Mouse (Mus musculus): Measurements from ENCODE around the gene Efnb2. TPM values are rescaled to one million over a fixed set of nuclear protein-coding genes. Genes with fewer than 3 reads are reported as not detected.

The Efnb2 gene
- polyA plus RNA-seq, 1 experiment from 2014 or later, result 27.4 TPM

DNA sequence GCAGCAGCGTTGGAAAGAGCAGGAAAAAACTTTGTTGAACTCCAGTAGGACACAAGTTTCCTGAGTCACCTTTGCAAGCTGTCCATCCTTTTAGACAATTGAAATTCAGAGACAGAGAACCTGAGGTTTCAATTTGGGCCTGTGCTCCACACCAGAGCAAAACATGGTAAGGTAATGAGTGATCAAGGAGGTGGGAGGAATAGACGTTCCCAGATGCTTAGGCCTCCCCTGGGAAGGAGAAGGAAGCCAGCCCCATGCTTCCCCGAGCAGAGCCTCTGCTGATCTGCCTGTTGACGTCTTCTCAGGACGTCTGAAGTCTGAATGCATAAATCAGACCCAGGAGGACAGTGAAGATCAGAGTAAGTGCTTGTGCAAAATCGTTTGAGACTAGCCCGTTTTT lies 51.3 kb downstream of the Efnb2 start:
- WGBS, result 16% methylated on average over 7 of the region's 7 CpGs

DNA sequence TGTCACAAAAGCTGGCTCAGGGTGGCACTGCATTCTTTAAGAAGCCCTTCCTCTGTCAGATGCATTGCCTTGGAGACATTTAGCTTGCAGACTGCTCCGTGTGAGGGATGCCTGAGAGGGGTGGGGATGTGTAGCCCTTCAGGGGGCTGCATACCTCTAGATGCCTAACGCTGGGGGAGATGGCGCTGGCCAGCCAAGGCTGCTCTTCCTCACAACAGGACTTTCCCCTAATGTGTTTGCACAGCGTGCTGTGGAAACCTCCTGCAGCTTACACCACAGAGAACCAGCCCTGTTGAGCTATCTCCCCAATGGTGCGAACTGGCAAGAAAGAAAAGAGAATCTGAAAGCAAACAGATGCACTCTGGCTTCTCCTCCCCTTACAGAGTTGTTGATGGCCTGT lies 51.9 kb downstream of the Efnb2 start:
- no peak overlapping the region for H3K9ac ChIP-seq (ENCODE audit: low read depth, low read length)
- no peak for DNase-seq (ENCODE audit: low spot score)
- 54% methylated on average over 5 of the region's 5 CpGs for WGBS
- no peaks in the 10 kb centered on the region for H3K36me3 ChIP-seq (ENCODE audit: insufficient read depth, low read length)
- no peak for ATAC-seq (replicated peaks; ENCODE audit: low FRiP score, low read depth)
- TF ChIP-seq CTCF (IDR thresholded peaks at IDR 0.05; ENCODE audit: low read depth), result no peak
- H3K27me3 ChIP-seq (ENCODE audit: insufficient read depth, low read length), result no peaks in the 10 kb centered on the region
- H3K4me1 ChIP-seq (replicated peaks; ENCODE audit: insufficient read depth, low read length), result 0 out of 2 replicates have a peak, but pooled peaks cover 4% of the 10 kb centered on the region
- H3K27ac ChIP-seq, result no peak overlapping the region
- H3K4me3 ChIP-seq (replicated peaks; ENCODE audit: low read depth, low read length), result no peak overlapping the region
- H3K9me3 ChIP-seq (replicated peaks; ENCODE audit: low read length), result no peaks in the 10 kb centered on the region
- no peak overlapping the region for H3K4me2 ChIP-seq (ENCODE audit: low read length)

More for the DNA sequence above, 51.3 kb downstream of the Efnb2 start:
- Histone ChIP-seq H3K4me3 (replicated peaks; ENCODE audit: low read depth, low read length) (no peak overlapping the region), H3K4me1 (replicated peaks; ENCODE audit: insufficient read depth, low read length) (0 out of 2 replicates have a peak, but pooled peaks cover 4% of the 10 kb centered on the region), H3K27ac (no peak overlapping the region), H3K36me3 (ENCODE audit: insufficient read depth, low read length) (no peaks in the 10 kb centered on the region), H3K4me2 (ENCODE audit: low read length) (no peak overlapping the region), H3K27me3 (ENCODE audit: insufficient read depth, low read length) (no peaks in the 10 kb centered on the region), H3K9me3 (replicated peaks; ENCODE audit: low read length) (no peaks in the 10 kb centered on the region), H3K9ac (ENCODE audit: low read depth, low read length) (no peak overlapping the region)
- no peak for TF ChIP-seq CTCF (IDR thresholded peaks at IDR 0.05; ENCODE audit: low read depth)
- DNase-seq (ENCODE audit: low spot score) (no peak), ATAC-seq (replicated peaks; ENCODE audit: low FRiP score, low read depth) (no peak)

DNA sequence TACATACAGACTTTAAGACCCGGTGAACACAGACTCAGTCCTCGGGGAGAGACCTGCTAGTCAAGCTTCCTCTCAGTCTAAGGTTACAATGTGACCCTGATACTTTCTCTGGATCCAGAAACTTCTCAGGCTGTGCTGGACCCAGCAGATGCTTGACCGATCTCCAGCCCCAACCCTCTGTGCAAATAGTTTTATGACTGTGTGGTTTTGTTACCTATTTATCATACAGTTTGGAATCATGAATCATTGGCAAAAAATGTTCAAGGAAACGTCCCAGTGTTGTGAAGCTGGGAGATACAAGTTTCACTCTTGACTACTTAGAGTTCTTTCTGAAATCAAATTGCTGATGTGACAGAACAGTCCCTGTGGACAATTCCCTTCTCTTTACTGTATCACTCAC lies 55.4 kb downstream of the Efnb2 start:
- Histone ChIP-seq H3K36me3 (ENCODE audit: insufficient read depth, low read length) (no peaks in the 10 kb centered on the region), H3K9me3 (replicated peaks; ENCODE audit: low read length) (no peaks in the 10 kb centered on the region), H3K27me3 (ENCODE audit: insufficient read depth, low read length) (no peaks in the 10 kb centered on the region), H3K27ac (no peak overlapping the region), H3K4me3 (replicated peaks; ENCODE audit: low read depth, low read length) (no peak overlapping the region), H3K9ac (ENCODE audit: low read depth, low read length) (no peak overlapping the region), H3K4me2 (ENCODE audit: low read length) (no peak overlapping the region), H3K4me1 (replicated peaks; ENCODE audit: insufficient read depth, low read length) (0 out of 2 replicates have a peak, but pooled peaks cover 4% of the 10 kb centered on the region)
- 33% methylated on average over 4 of the region's 4 CpGs for WGBS
- peak; percentile 29 for DNase-seq (ENCODE audit: low spot score)
- no peak for ATAC-seq (replicated peaks; ENCODE audit: low FRiP score, low read depth)
- TF ChIP-seq CTCF (IDR thresholded peaks at IDR 0.05; ENCODE audit: low read depth), result no peak

DNA sequence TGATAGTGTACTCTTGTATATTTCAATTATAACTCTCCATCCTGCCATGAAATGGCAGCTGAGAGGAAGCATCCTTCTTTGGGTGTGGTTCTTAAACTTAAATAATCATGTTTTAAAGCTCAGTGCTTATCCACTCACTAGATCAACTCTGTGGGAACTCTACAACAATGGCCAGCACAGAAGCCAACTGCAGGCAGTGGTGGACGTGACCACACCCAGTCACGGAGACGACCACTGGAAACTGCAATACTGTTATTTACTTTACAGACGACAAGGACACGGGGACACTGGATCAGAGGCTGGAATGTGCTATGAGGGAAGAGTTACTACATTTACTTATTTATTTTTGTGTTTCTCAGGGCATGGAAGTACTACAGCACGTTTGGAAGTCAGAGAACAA lies 57.2 kb downstream of the Efnb2 start:
- ATAC-seq (replicated peaks; ENCODE audit: low FRiP score, low read depth) (no peak), DNase-seq (ENCODE audit: low spot score) (no peak)
- no peak overlapping the region for H3K4me3 ChIP-seq (replicated peaks; ENCODE audit: low read depth, low read length)
- H3K4me2 ChIP-seq (ENCODE audit: low read length), result no peak overlapping the region
- H3K36me3 ChIP-seq (ENCODE audit: insufficient read depth, low read length), result no peaks in the 10 kb centered on the region
- no peak for TF ChIP-seq CTCF (IDR thresholded peaks at IDR 0.05; ENCODE audit: low read depth)
- H3K27ac ChIP-seq, result no peak overlapping the region
- 66% methylated on average over 6 of the region's 6 CpGs for WGBS
- no peak overlapping the region for H3K9ac ChIP-seq (ENCODE audit: low read depth, low read length)
- no peaks in the 10 kb centered on the region for H3K9me3 ChIP-seq (replicated peaks; ENCODE audit: low read length)
- H3K27me3 ChIP-seq (ENCODE audit: insufficient read depth, low read length), result no peaks in the 10 kb centered on the region
- no peaks in the 10 kb centered on the region for H3K4me1 ChIP-seq (replicated peaks; ENCODE audit: insufficient read depth, low read length)

DNA sequence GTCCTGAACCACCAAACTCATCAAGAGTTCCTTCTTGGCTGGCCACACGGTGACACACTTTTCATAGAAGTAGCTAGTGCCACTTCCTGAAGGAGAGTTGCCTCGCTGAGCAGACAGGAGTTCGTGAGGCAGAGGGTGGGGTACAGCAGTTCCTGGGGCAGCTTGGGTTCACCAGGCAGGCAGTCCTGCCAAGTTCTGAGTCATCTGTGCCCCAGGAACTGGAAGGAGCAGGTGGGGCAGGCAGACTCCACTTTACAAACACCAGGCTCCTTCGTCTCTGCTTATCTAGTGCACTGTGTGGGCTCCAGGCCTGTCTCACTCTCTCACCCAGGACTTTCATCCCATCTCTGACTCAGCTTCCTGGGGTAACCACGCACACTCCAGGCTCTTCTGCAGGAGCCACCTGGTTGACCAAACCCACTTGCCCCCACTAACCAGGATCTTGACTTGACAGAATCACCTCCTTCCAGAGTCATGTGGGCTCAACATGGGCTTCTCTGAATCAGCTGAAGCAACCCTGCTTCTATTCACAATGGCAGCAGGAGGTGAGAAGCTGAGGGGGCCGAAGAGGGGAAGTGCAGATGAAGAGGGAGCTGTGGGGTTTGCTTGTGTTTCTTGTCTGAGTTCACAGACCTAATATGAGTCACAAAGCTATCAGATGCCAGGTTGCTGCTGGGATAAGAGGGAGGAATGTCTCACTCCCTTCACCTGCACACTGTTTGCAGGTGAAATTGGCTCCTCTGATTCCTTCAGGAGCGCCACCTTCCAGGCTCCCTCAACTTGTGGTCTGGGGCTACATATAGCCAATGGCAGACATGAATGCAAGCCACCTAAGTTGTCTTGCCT lies 58.2 kb downstream of the Efnb2 start:
- DNase-seq (ENCODE audit: low spot score), result no peak
- Histone ChIP-seq H3K27ac (0 out of 2 replicates have a peak overlapping the region, but pooled peaks have one; percentile 31), H3K9me3 (replicated peaks; ENCODE audit: low read length) (no peaks in the 10 kb centered on the region), H3K9ac (ENCODE audit: low read depth, low read length) (no peak overlapping the region), H3K4me1 (replicated peaks; ENCODE audit: insufficient read depth, low read length) (no peaks in the 10 kb centered on the region), H3K27me3 (ENCODE audit: insufficient read depth, low read length) (no peaks in the 10 kb centered on the region), H3K36me3 (ENCODE audit: insufficient read depth, low read length) (no peaks in the 10 kb centered on the region), H3K4me2 (ENCODE audit: low read length) (no peak overlapping the region), H3K4me3 (replicated peaks; ENCODE audit: low read depth, low read length) (no peak overlapping the region)
- 60% methylated on average over 7 of the region's 7 CpGs for WGBS
- peak; percentile 15; the same call in 1 of the 2 replicates for TF ChIP-seq CTCF (IDR thresholded peaks at IDR 0.05; ENCODE audit: low read depth)
- ATAC-seq (replicated peaks; ENCODE audit: low FRiP score, low read depth), result peak; percentile 64; the same call in 1 of the 2 replicates

DNA sequence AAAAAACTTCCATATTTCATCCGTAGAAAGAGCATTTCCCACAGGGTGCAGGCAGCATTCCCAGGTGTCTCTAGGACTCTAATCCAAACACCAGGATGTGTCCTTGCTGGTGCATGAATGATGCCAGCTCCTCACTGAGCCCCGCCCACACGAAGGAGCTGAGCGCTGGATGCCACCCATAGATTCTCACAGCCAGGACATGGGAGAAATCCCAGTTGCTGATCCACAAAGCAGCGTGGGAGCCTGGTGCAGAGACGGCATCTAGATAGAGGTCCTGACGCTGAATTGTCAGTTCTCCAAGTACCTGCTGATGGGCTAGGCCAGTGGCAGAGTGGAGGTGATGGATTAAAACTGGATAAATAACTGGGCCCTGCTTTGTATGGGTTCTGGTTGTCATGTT lies 61.1 kb downstream of the Efnb2 start:
- Histone ChIP-seq H3K27ac (no peak overlapping the region), H3K9ac (ENCODE audit: low read depth, low read length) (no peak overlapping the region), H3K27me3 (ENCODE audit: insufficient read depth, low read length) (no peaks in the 10 kb centered on the region), H3K4me3 (replicated peaks; ENCODE audit: low read depth, low read length) (no peak overlapping the region), H3K9me3 (replicated peaks; ENCODE audit: low read length) (no peaks in the 10 kb centered on the region), H3K36me3 (ENCODE audit: insufficient read depth, low read length) (no peaks in the 10 kb centered on the region), H3K4me2 (ENCODE audit: low read length) (no peak overlapping the region), H3K4me1 (replicated peaks; ENCODE audit: insufficient read depth, low read length) (no peaks in the 10 kb centered on the region)
- ATAC-seq (replicated peaks; ENCODE audit: low FRiP score, low read depth), result no peak
- no peak for DNase-seq (ENCODE audit: low spot score)
- WGBS, result 89% methylated on average over 7 of the region's 7 CpGs
- no peak for TF ChIP-seq CTCF (IDR thresholded peaks at IDR 0.05; ENCODE audit: low read depth)
